Mouse (Mus musculus): ENCODE data around the gene Kdm2a. TPM values are rescaled to one million over a fixed set of nuclear protein-coding genes. Genes with fewer than 3 reads are reported as not detected.

The Kdm2a gene
- 152 TPM for total RNA-seq (2023)

GRCm38 (mm10) chr19:4397798-4398629, at the start of gene Kdm2a:
Gene Kdm2a (minus strand): TSS chr19:4398285.

GRCm38 (mm10) chr19:4439161-4439801, 41.2 kb upstream of the Kdm2a start, which contains the start of gene Rhod:
Gene Rhod (minus strand): TSS chr19:4439432.

GRCm38 (mm10) chr19:4306190-4306577, 91.9 kb downstream of the Kdm2a start, which contains the start of gene Grk2:
Gene Grk2 (minus strand): TSS chr19:4306222.

GRCm38 (mm10) chr19:4282898-4283553, 115.1 kb downstream of the Kdm2a start, which contains the start of gene Ankrd13d:
Gene Ankrd13d (minus strand): TSS chr19:4283137.

GRCm38 (mm10) chr19:4268566-4269361, 129.3 kb downstream of the Kdm2a start, which contains the start of gene Ssh3:
Gene Ssh3 (minus strand): TSS chr19:4269180.

Other genes with a start within 250 kb of the Kdm2a start
- gene Coro1b, start 249.7 kb downstream of the Kdm2a start, total RNA-seq (2023): 125 TPM
- 302 TPM for gene Ptprcap, start 244.7 kb downstream of the Kdm2a start, total RNA-seq (2023)
- 35.9 TPM for gene Rps6kb2, start 234.9 kb downstream of the Kdm2a start, total RNA-seq (2023)
- 63.4 TPM for gene Carns1, start 222.8 kb downstream of the Kdm2a start, total RNA-seq (2023)
- 309 TPM for gene Tbc1d10c, start 207.0 kb downstream of the Kdm2a start, total RNA-seq (2023)
- gene Ppp1ca, start 206.2 kb downstream of the Kdm2a start, total RNA-seq (2023): 343 TPM
- gene Rad9a, start 196.6 kb downstream of the Kdm2a start, total RNA-seq (2023): 44.6 TPM
- 197 TPM for gene Clcf1, start 184.0 kb downstream of the Kdm2a start, total RNA-seq (2023)
- gene AC109138.7, start 183.9 kb downstream of the Kdm2a start, total RNA-seq (2023): not detected
- 55.7 TPM for gene Pold4, start 166.4 kb downstream of the Kdm2a start, total RNA-seq (2023)
- 13.6 TPM for gene Ssh3, start 129.1 kb downstream of the Kdm2a start, total RNA-seq (2023)
- 17.4 TPM for gene Ankrd13d, start 115.1 kb downstream of the Kdm2a start, total RNA-seq (2023)
- 359 TPM for gene Grk2, start 92.1 kb downstream of the Kdm2a start, total RNA-seq (2023)
- gene Rhod, start 41.1 kb upstream of the Kdm2a start, total RNA-seq (2023): 1.2 TPM
- gene Syt12, start 79.2 kb upstream of the Kdm2a start, total RNA-seq (2023): not detected
- not detected for gene 2010003K11Rik, start 100.3 kb upstream of the Kdm2a start, total RNA-seq (2023)
- gene Pcx, start 112.2 kb upstream of the Kdm2a start, total RNA-seq (2023): 2.2 TPM
- 0.40 TPM for gene Lrfn4, start 217.4 kb upstream of the Kdm2a start, total RNA-seq (2023)
- 47.9 TPM for gene Rce1, start 227.4 kb upstream of the Kdm2a start, total RNA-seq (2023)

Measured in CD8-positive naive resting alpha-beta T cell, adult 57 days (primary cell).